In genomic region chr2:145613705-145614104, GRCm38 (mm10) we compare ENCODE assay signal across 13 mouse cellular contexts.
DNase-seq lines count a peak whose midpoint lies in the region; ATAC-seq lines count a peak whose summit lies in the region.
"Had no signal": no experiment of that assay in that cellular context is flagged by ENCODE, and none has a peak within 500 bp of the region (broad histone marks: within the 10 kb centered on the region; RNA-seq: fewer than 3 reads in every experiment).

No protein-coding gene starts in this region.

- no peaks in the 10 kb centered on the region for H3K9me3 ChIP-seq in forebrain, embryonic 11.5 days (ENCODE audit: control insufficient read depth, low read length)
- H3K9me3 ChIP-seq in forebrain, embryonic 10.5 days: no peaks in the 10 kb centered on the region
- no peaks in the 10 kb centered on the region for H3K9me3 ChIP-seq in neural tube, embryonic 13.5 days
- no peaks in the 10 kb centered on the region for H3K9me3 ChIP-seq in neural tube, embryonic 15.5 days (replicated peaks)
- H3K9me3 ChIP-seq: heart, embryonic 12.5 days; hindbrain, embryonic 15.5 days; liver, embryonic 15.5 days had no signal

- H3K27ac ChIP-seq in forebrain, embryonic 11.5 days (ENCODE audit: low read depth, low read length): no peak overlapping the region
- H3K27ac ChIP-seq in forebrain, embryonic 10.5 days: no peak overlapping the region
- H3K27ac ChIP-seq in neural tube, embryonic 13.5 days (replicated peaks): no peak overlapping the region
- H3K27ac ChIP-seq in neural tube, embryonic 15.5 days (replicated peaks): no peak overlapping the region
- H3K27ac ChIP-seq: hindbrain, embryonic 15.5 days; liver, embryonic 15.5 days had no signal

- no peak overlapping the region for H3K4me2 ChIP-seq in forebrain, embryonic 11.5 days (ENCODE audit: low read depth, low read length, severe bottlenecking)
- H3K4me2 ChIP-seq in neural tube, embryonic 13.5 days: no peak overlapping the region
- no peak overlapping the region for H3K4me2 ChIP-seq in neural tube, embryonic 15.5 days
- H3K4me2 ChIP-seq: heart, embryonic 12.5 days; hindbrain, embryonic 15.5 days; liver, embryonic 15.5 days had no signal

- no peak overlapping the region for H3K9ac ChIP-seq in forebrain, embryonic 11.5 days (ENCODE audit: low read length)
- no peak overlapping the region for H3K9ac ChIP-seq in neural tube, embryonic 13.5 days
- H3K9ac ChIP-seq in neural tube, embryonic 15.5 days (replicated peaks): no peak overlapping the region
- H3K9ac ChIP-seq: heart, embryonic 12.5 days; hindbrain, embryonic 15.5 days; liver, embryonic 15.5 days had no signal

- DNase-seq in forebrain, embryonic 11.5 days (ENCODE audit: low spot score): no peak
- DNase-seq in forebrain, embryonic 10.5 days (ENCODE audit: extremely low spot score, low spot score): no peak
- DNase-seq in kidney, postnatal 25 days: peak; percentile 23 to 56
- DNase-seq in retina, postnatal 1 day: peak; percentile 79
- DNase-seq in adrenal gland, adult 8-10 months: no peak
- DNase-seq: cerebellum, adult 8-10 months; thymus, adult 2 months had no signal

- no peaks in the 10 kb centered on the region for H3K27me3 ChIP-seq in forebrain, embryonic 11.5 days (ENCODE audit: control insufficient read depth, insufficient read depth, low read length)
- H3K27me3 ChIP-seq in forebrain, embryonic 10.5 days (ENCODE audit: poor library complexity, severe bottlenecking): no peaks in the 10 kb centered on the region
- H3K27me3 ChIP-seq in neural tube, embryonic 13.5 days: no peaks in the 10 kb centered on the region
- no peaks in the 10 kb centered on the region for H3K27me3 ChIP-seq in neural tube, embryonic 15.5 days (replicated peaks)
- H3K27me3 ChIP-seq: heart, embryonic 12.5 days; hindbrain, embryonic 15.5 days; liver, embryonic 15.5 days had no signal

- peak; percentile 39; the same call in 1 of the 2 replicates for ATAC-seq in forebrain, embryonic 11.5 days (replicated peaks; ENCODE audit: low FRiP score)
- 0 out of 2 replicates have a peak, but pooled peaks have one; percentile 41 for ATAC-seq in neural tube, embryonic 13.5 days (ENCODE audit: low read depth)
- ATAC-seq in neural tube, embryonic 15.5 days (ENCODE audit: low FRiP score): no peak
- no peak for ATAC-seq in inflammation-experienced regulatory T-cells, adult 6 months

- H3K36me3 ChIP-seq in forebrain, embryonic 11.5 days (ENCODE audit: control insufficient read depth, insufficient read depth, low read length): no peaks in the 10 kb centered on the region
- H3K36me3 ChIP-seq in forebrain, embryonic 10.5 days (replicated peaks): no peaks in the 10 kb centered on the region
- H3K36me3 ChIP-seq in neural tube, embryonic 13.5 days: no peaks in the 10 kb centered on the region
- H3K36me3 ChIP-seq in neural tube, embryonic 15.5 days: peaks cover 8% of the 10 kb centered on the region; the same call in 1 of the 2 replicates
- H3K36me3 ChIP-seq: heart, embryonic 12.5 days; hindbrain, embryonic 15.5 days; liver, embryonic 15.5 days had no signal

- H3K4me1 ChIP-seq in forebrain, embryonic 11.5 days (replicated peaks; ENCODE audit: control insufficient read depth, insufficient read depth, low read length): no peaks in the 10 kb centered on the region
- peaks cover 7% of the 10 kb centered on the region for H3K4me1 ChIP-seq in forebrain, embryonic 10.5 days
- H3K4me1 ChIP-seq in neural tube, embryonic 13.5 days (replicated peaks): no peaks in the 10 kb centered on the region
- peaks cover 3% of the 10 kb centered on the region; the same call in 1 of the 2 replicates for H3K4me1 ChIP-seq in neural tube, embryonic 15.5 days
- H3K4me1 ChIP-seq: liver, embryonic 15.5 days had no signal

- 80% methylated on average over 8 of the region's 8 CpGs for WGBS in forebrain, embryonic 11.5 days
- WGBS in forebrain, embryonic 10.5 days: 78% methylated on average over 8 of the region's 8 CpGs
- WGBS in neural tube, embryonic 13.5 days: 75% methylated on average over 8 of the region's 8 CpGs
- 77% methylated on average over 8 of the region's 8 CpGs for WGBS in neural tube, embryonic 15.5 days

- H3K4me3 ChIP-seq in forebrain, embryonic 11.5 days (ENCODE audit: low read depth, low read length): no peak overlapping the region
- no peak overlapping the region for H3K4me3 ChIP-seq in forebrain, embryonic 10.5 days
- no peak overlapping the region for H3K4me3 ChIP-seq in neural tube, embryonic 13.5 days
- no peak overlapping the region for H3K4me3 ChIP-seq in neural tube, embryonic 15.5 days (replicated peaks)
- H3K4me3 ChIP-seq: heart, embryonic 12.5 days; hindbrain, embryonic 15.5 days; liver, embryonic 15.5 days had no signal

Comparison
In these comparisons a context has a peak if more than half of its experiments do, and no peak if none do; other contexts are left out.
1. ATAC-seq: peak in forebrain, embryonic 11.5 days (single experiment) and neural tube, embryonic 13.5 days (single experiment); none in neural tube, embryonic 15.5 days (single experiment) and inflammation-experienced regulatory T-cells, adult 6 months (single experiment).
2. DNase-seq: peak in kidney, postnatal 25 days (2 of 2) and retina, postnatal 1 day (single experiment); none in forebrain, embryonic 11.5 days (single experiment), forebrain, embryonic 10.5 days (single experiment) and adrenal gland, adult 8-10 months (single experiment).